Mouse (Mus musculus): Measurements from ENCODE around the gene Prss57.

DNA sequence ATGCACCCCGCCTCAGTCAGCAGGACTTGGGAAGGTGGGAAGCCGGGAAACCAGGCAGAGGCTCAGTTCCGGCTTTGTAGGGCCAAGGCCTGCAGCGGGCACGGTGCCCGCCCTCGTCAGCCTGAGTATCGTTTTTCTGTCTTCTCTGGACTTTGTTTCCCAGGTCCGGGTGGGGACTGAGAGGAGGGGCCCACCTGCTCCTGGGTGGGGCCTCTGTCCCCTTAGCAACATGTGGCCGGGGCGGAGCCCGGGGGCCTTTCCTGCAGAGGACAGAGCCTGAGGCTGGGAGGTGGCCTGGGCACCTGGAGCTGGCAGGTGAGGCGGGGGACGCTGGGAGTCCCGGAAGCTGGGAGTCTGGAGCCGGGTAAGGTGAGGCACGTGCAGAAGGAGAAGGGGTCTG lies 31.6 kb upstream of the Prss57 start:
- TF ChIP-seq TAL1 (IDR thresholded peaks at IDR 0.05; ENCODE audit: low read length) (no peak), GATA1 (IDR thresholded peaks at IDR 0.05; ENCODE audit: low read length) (no peak)
